Mouse (Mus musculus): ENCODE data around the gene Dyrk1a. TPM values are rescaled to one million over a fixed set of nuclear protein-coding genes. Genes with fewer than 3 reads are reported as not detected.

Gene Dyrk1a
- polyA plus RNA-seq, 1 experiment from 2014 or later = 8.6 TPM

DNA sequence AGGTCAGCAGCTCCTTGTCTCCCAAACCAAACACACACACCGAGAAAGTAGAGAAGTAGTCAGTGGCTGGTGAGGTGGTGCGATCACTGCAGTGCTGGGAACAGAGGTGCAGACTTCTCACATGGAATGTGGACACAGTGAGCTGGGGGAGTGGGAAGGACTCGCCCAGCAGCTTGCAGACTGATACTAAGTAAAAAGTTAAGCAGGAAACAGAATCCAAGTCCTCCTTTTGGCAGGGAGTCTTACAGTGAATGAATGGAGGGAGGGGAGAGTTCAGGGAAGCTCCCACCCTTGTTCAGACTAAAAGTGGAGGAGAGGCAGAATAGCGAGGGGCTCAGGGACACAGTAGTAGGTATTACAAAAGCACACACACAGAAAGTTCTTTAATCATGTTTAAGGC lies 32.9 kb downstream of the Dyrk1a start:
- Histone ChIP-seq H3K36me3 (ENCODE audit: insufficient read depth, low read length) (no peaks in the 10 kb centered on the region), H3K4me3 (replicated peaks; ENCODE audit: low read depth, low read length) (no peak overlapping the region), H3K27me3 (ENCODE audit: insufficient read depth, low read length) (no peaks in the 10 kb centered on the region), H3K9ac (ENCODE audit: low read depth, low read length) (no peak overlapping the region), H3K4me1 (replicated peaks; ENCODE audit: insufficient read depth, low read length) (peaks cover 36% of the 10 kb centered on the region), H3K27ac (no peak overlapping the region), H3K9me3 (replicated peaks; ENCODE audit: low read length) (no peaks in the 10 kb centered on the region), H3K4me2 (ENCODE audit: low read length) (no peak overlapping the region)
- DNase-seq (ENCODE audit: low spot score) (peak; percentile 41), ATAC-seq (replicated peaks; ENCODE audit: low FRiP score, low read depth) (no peak)
- 25% methylated on average over 4 of the region's 4 CpGs for WGBS
- TF ChIP-seq CTCF (IDR thresholded peaks at IDR 0.05; ENCODE audit: low read depth) = no peak

DNA sequence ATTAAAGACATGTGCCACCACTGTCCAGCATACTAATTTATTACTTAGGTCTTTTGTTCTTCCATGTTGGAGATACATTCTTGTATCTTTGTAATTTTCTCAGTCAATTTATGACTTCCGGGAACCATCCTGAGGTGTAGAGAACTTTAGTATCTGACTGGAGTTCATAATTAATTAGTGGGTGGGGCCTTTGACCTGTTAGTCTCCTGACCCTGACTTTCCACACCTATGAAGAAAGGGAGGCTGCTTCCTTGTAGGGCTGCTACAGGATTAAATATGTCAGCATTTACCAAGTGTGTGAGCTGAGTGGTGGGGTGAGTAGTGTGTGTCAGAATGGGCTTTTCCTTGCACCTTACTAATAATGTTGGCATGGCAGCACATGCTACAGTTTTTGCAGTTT lies 36.4 kb downstream of the Dyrk1a start:
- ATAC-seq (replicated peaks; ENCODE audit: low FRiP score, low read depth) (no peak), DNase-seq (ENCODE audit: low spot score) (no peak)
- no peak overlapping the region for H3K27ac ChIP-seq
- no peak overlapping the region for H3K4me2 ChIP-seq (ENCODE audit: low read length)
- H3K4me3 ChIP-seq (replicated peaks; ENCODE audit: low read depth, low read length) = no peak overlapping the region
- H3K27me3 ChIP-seq (ENCODE audit: insufficient read depth, low read length) = no peaks in the 10 kb centered on the region
- 76% methylated on average over 1 of the region's 1 CpGs for WGBS
- H3K4me1 ChIP-seq (replicated peaks; ENCODE audit: insufficient read depth, low read length) = peaks cover 24% of the 10 kb centered on the region
- TF ChIP-seq CTCF (IDR thresholded peaks at IDR 0.05; ENCODE audit: low read depth) = no peak
- H3K9me3 ChIP-seq (replicated peaks; ENCODE audit: low read length) = no peaks in the 10 kb centered on the region
- H3K36me3 ChIP-seq (ENCODE audit: insufficient read depth, low read length) = no peaks in the 10 kb centered on the region
- no peak overlapping the region for H3K9ac ChIP-seq (ENCODE audit: low read depth, low read length)

DNA sequence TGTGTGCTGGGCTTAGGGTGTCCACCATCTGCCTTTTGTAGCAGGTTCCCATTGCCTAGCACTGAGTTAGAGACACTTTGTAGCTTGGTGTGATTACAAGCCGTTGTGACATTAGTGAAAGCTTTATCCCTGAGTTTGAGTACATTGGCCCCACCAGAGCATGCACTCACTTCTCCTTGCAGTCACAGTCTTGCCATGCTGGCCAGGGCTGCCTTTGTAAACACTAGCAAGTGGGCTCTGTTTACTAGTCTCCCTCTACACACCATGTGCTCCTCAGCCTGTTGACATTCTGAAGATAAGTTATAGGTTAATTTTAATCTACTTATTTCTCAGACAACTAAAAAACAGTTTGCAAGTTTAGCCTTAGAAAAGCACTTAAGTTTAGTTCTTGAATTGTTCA lies 37.7 kb downstream of the Dyrk1a start:
- Histone ChIP-seq H3K27me3 (ENCODE audit: insufficient read depth, low read length) (no peaks in the 10 kb centered on the region), H3K9ac (ENCODE audit: low read depth, low read length) (no peak overlapping the region), H3K36me3 (ENCODE audit: insufficient read depth, low read length) (no peaks in the 10 kb centered on the region; the same call in 1 of the 2 replicates), H3K4me3 (replicated peaks; ENCODE audit: low read depth, low read length) (no peak overlapping the region), H3K27ac (no peak overlapping the region), H3K9me3 (replicated peaks; ENCODE audit: low read length) (no peaks in the 10 kb centered on the region), H3K4me2 (ENCODE audit: low read length) (no peak overlapping the region), H3K4me1 (replicated peaks; ENCODE audit: insufficient read depth, low read length) (peaks cover 14% of the 10 kb centered on the region)
- DNase-seq (ENCODE audit: low spot score) (no peak), ATAC-seq (replicated peaks; ENCODE audit: low FRiP score, low read depth) (no peak)
- 56% methylated on average over 1 of the region's 1 CpGs for WGBS
- no peak for TF ChIP-seq CTCF (IDR thresholded peaks at IDR 0.05; ENCODE audit: low read depth)

DNA sequence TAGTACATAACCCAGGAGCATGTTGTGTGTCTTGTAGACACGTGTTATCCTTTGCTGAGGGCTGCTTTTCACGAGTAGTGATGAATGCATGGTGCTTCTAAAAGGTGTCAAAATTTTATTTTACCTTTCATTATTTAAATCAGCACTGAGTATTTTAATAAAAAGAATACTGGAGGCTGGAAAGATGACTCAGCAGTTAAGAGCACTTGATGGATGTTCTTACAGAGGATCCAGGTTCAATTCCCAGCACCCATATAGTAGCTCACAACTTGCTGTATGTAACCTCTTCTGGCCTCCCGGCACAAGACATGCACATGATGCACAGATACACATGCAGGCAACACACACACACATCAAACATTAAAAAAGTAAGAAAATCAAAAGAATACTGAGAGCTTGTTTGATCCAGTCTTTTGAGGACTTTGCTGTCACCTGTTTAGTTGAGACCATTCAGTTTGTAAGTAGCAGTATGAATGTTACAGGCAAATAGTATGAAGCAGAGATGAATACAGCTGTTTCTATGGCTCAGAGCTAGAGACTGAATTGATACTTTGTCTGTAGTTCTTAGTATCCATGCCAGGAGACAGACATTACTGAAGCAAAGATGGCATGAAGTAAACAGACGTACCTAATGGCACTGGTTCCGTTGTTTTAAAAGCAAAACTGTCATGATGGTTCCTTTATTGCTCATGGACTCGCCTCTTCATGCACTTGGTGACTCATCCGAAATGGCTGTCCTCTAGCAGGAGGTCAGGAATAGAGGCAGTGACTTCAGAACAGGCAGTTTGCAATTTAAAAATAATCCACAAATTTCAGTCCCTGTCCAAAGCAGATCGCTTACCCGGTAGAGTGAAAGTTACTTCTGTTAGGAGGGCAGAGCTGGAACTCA lies 39.1 kb downstream of the Dyrk1a start:
- Histone ChIP-seq H3K27me3 (ENCODE audit: insufficient read depth, low read length) (no peaks in the 10 kb centered on the region), H3K4me3 (replicated peaks; ENCODE audit: low read depth, low read length) (no peak overlapping the region), H3K27ac (no peak overlapping the region), H3K4me2 (ENCODE audit: low read length) (no peak overlapping the region), H3K4me1 (replicated peaks; ENCODE audit: insufficient read depth, low read length) (peaks cover 10% of the 10 kb centered on the region; the same call in 1 of the 2 replicates), H3K36me3 (ENCODE audit: insufficient read depth, low read length) (no peaks in the 10 kb centered on the region; the same call in 1 of the 2 replicates), H3K9ac (ENCODE audit: low read depth, low read length) (no peak overlapping the region), H3K9me3 (replicated peaks; ENCODE audit: low read length) (no peaks in the 10 kb centered on the region)
- TF ChIP-seq CTCF (IDR thresholded peaks at IDR 0.05; ENCODE audit: low read depth) = no peak
- ATAC-seq (replicated peaks; ENCODE audit: low FRiP score, low read depth) = no peak
- 78% methylated on average over 9 of the region's 9 CpGs for WGBS
- no peak for DNase-seq (ENCODE audit: low spot score)

DNA sequence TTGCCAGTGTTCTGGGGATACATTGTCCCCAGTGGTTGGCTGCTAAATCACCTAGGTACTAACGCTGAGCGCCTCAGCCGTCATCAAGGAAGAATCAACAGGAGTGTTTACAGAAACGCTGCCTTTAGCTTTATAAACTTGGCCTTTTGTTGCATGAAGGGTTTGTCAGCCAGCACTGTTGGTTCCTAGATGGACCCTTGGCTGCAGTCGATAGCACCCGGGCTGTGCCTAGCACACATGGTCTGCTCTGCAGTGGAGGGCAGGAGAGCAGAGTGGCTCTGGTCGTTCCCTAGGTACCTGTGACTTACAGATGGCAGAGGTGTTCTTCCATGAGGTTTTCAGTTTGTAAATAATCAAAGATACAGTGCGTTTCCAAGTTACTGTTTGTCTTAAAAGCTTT lies 42.8 kb downstream of the Dyrk1a start:
- no peaks in the 10 kb centered on the region; the same call in 1 of the 2 replicates for H3K36me3 ChIP-seq (ENCODE audit: insufficient read depth, low read length)
- DNase-seq (ENCODE audit: low spot score) (no peak), ATAC-seq (replicated peaks; ENCODE audit: low FRiP score, low read depth) (no peak)
- no peak for TF ChIP-seq CTCF (IDR thresholded peaks at IDR 0.05; ENCODE audit: low read depth)
- peaks cover 6% of the 10 kb centered on the region; the same call in 1 of the 2 replicates for H3K4me1 ChIP-seq (replicated peaks; ENCODE audit: insufficient read depth, low read length)
- no peak overlapping the region for H3K4me2 ChIP-seq (ENCODE audit: low read length)
- no peaks in the 10 kb centered on the region for H3K27me3 ChIP-seq (ENCODE audit: insufficient read depth, low read length)
- no peak overlapping the region for H3K9ac ChIP-seq (ENCODE audit: low read depth, low read length)
- no peak overlapping the region for H3K4me3 ChIP-seq (replicated peaks; ENCODE audit: low read depth, low read length)
- WGBS = 68% methylated on average over 8 of the region's 8 CpGs
- no peak overlapping the region for H3K27ac ChIP-seq
- H3K9me3 ChIP-seq (replicated peaks; ENCODE audit: low read length) = no peaks in the 10 kb centered on the region

DNA sequence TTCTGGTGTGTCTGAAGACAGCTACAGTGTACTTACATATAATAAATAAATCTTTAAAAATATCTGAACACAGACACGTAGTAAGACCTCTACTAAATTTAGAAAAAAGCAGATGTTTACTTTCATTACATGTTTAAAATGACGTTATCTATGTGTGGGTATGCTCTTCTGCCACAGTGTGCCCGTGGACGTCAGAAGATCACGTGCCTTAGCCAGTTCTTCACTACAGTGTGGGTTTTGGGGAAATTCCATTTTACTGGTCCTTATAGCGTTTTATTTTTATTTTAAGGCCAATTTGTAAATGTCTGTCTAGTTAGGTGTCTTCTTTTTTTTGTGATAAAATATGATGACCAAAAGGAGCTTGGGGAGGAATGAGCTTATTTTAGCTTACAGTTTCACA lies 47.4 kb downstream of the Dyrk1a start:
- no peaks in the 10 kb centered on the region for H3K27me3 ChIP-seq (ENCODE audit: insufficient read depth, low read length)
- no peaks in the 10 kb centered on the region; the same call in 1 of the 2 replicates for H3K36me3 ChIP-seq (ENCODE audit: insufficient read depth, low read length)
- no peak for TF ChIP-seq CTCF (IDR thresholded peaks at IDR 0.05; ENCODE audit: low read depth)
- 88% methylated on average over 6 of the region's 6 CpGs for WGBS
- H3K9ac ChIP-seq (ENCODE audit: low read depth, low read length) = no peak overlapping the region
- ATAC-seq (replicated peaks; ENCODE audit: low FRiP score, low read depth) = no peak
- no peak overlapping the region for H3K27ac ChIP-seq
- no peak overlapping the region for H3K4me3 ChIP-seq (replicated peaks; ENCODE audit: low read depth, low read length)
- no peaks in the 10 kb centered on the region for H3K9me3 ChIP-seq (replicated peaks; ENCODE audit: low read length)
- H3K4me1 ChIP-seq (replicated peaks; ENCODE audit: insufficient read depth, low read length) = no peaks in the 10 kb centered on the region; the same call in 1 of the 2 replicates
- H3K4me2 ChIP-seq (ENCODE audit: low read length) = no peak overlapping the region
- DNase-seq (ENCODE audit: low spot score) = no peak
